Mouse (Mus musculus): ENCODE results near the gene Mrps17. TPM values are rescaled to one million over a fixed set of nuclear protein-coding genes. Genes with fewer than 3 reads are reported as not detected.
A peak's percentile ranks its signal among the peaks of the same experiment; 100 is the strongest.
"Not testable (repeated sequence)": the region's sequence is repeated elsewhere in the genome, so short reads cannot be mapped to it uniquely, and the experiment has no call there.

Gene Mrps17
- polyA plus RNA-seq (2015; fragmentation: Nextera tagmentation; extraction: Ambion mirVana), result 171 and 176 TPM in 2 replicates

GRCm38 (mm10) chr5:129715326-129715861, at the start of gene Mrps17:
Mrps17 (plus strand) TSS chr5:129715497.
- H3K27ac ChIP-seq (ENCODE audit: low read depth, low read length), result peak within 1 kb of the TSS; percentile 66
- H3K36me3 ChIP-seq (ENCODE audit: control insufficient read depth, insufficient read depth, low read length), result peaks cover 20% of the 10 kb centered on the region
- under 1% methylated on average over 33 of the region's 33 CpGs for WGBS
- peak; percentile 98 for ATAC-seq
- peaks cover 7% of the 10 kb centered on the region for H3K4me1 ChIP-seq (ENCODE audit: control insufficient read depth, insufficient read depth, low read depth, low read length)
- H3K9me3 ChIP-seq (ENCODE audit: control insufficient read depth, low read length), result no peaks in the 10 kb centered on the region
- H3K4me3 ChIP-seq (ENCODE audit: low read length), result peak within 1 kb of the TSS; percentile 86
- peak within 1 kb of the TSS; percentile 83 for H3K9ac ChIP-seq (ENCODE audit: low read depth, low read length)
- H3K4me2 ChIP-seq (ENCODE audit: low read length), result peak within 1 kb of the TSS; percentile 93
- no peaks in the 10 kb centered on the region for H3K27me3 ChIP-seq (replicated peaks; ENCODE audit: control insufficient read depth, insufficient read depth, low read length)

- no peak for ATAC-seq
- no peaks in the 10 kb centered on the region for H3K27me3 ChIP-seq (replicated peaks; ENCODE audit: control insufficient read depth, insufficient read depth, low read length)
- WGBS, result 97% methylated on average over 10 of the region's 10 CpGs
- peaks cover 9% of the 10 kb centered on the region for H3K4me1 ChIP-seq (ENCODE audit: control insufficient read depth, insufficient read depth, low read depth, low read length)
- no peak overlapping the region for H3K27ac ChIP-seq (ENCODE audit: low read depth, low read length)
- no peak overlapping the region for H3K4me3 ChIP-seq (ENCODE audit: low read length)
- H3K9me3 ChIP-seq (ENCODE audit: control insufficient read depth, low read length), result no peaks in the 10 kb centered on the region
- no peak overlapping the region for H3K4me2 ChIP-seq (ENCODE audit: low read length)
- H3K36me3 ChIP-seq (ENCODE audit: control insufficient read depth, insufficient read depth, low read length), result no peaks in the 10 kb centered on the region
- H3K9ac ChIP-seq (ENCODE audit: low read depth, low read length), result no peak overlapping the region
These were observed 48.9 kb upstream of the Mrps17 start for GRCm38 (mm10) chr5:129666271-129666909.

DNA sequence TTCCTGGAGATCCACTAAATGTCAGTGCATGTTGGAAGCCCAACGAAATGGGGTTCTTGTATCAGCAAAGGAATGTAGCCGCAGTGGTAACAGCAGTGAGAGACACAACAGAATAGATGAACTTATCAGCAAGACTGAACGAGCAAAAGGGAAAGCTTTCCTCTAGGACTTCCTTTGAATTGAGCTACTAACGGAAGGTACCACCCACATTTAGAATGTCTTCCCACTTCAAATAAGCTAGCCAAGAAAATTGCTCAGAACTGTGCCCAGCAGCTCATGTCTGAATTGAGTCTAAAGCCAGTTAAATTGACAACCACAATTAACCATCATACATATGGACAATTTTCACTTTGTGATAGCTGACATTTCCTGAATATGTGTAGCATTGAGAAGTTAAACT, 47.4 kb upstream of the Mrps17 start:
- ATAC-seq, result no peak
- H3K27me3 ChIP-seq (replicated peaks; ENCODE audit: control insufficient read depth, insufficient read depth, low read length), result no peaks in the 10 kb centered on the region
- H3K4me1 ChIP-seq (ENCODE audit: control insufficient read depth, insufficient read depth, low read depth, low read length), result peaks cover 9% of the 10 kb centered on the region
- no peak overlapping the region for H3K4me3 ChIP-seq (ENCODE audit: low read length)
- no peak overlapping the region for H3K4me2 ChIP-seq (ENCODE audit: low read length)
- no peaks in the 10 kb centered on the region for H3K36me3 ChIP-seq (ENCODE audit: control insufficient read depth, insufficient read depth, low read length)
- WGBS, result 89% methylated on average over 4 of the region's 4 CpGs
- H3K9ac ChIP-seq (ENCODE audit: low read depth, low read length), result no peak overlapping the region
- H3K9me3 ChIP-seq (ENCODE audit: control insufficient read depth, low read length), result no peaks in the 10 kb centered on the region
- H3K27ac ChIP-seq (ENCODE audit: low read depth, low read length), result no peak overlapping the region

DNA sequence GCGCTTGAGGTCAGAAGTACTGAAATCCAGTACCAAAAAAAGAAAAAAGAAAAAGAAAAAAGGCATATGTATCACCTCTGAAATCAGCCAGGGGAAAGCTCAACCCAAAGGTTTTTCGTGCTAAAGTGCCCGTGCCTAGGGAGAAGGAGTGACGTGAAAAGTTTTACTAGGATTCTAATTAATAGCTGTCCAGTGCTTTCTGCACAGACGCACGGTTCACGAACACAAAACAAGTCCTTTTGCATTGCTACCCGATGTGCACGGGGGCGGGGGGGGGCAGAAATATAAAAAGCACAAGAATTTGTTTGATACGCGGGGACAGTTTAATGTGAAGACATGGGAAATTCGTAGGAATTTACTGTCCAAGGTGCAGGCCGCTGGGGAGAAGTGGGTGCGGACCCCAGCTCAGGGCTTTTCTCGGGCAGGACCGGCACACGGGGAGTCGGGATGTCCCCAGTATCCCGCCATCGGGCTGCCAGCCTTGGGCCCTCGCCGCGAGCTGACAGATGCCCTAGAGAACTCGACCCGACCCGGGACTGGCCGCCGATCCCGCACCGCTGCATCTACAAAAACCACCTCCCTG, 45.8 kb upstream of the Mrps17 start:
- H3K27me3 ChIP-seq (replicated peaks; ENCODE audit: control insufficient read depth, insufficient read depth, low read length), result no peaks in the 10 kb centered on the region
- peak overlapping the region; percentile 91 for H3K9ac ChIP-seq (ENCODE audit: low read depth, low read length)

GRCm38 (mm10) chr5:129670036-129670458, 45.2 kb upstream of the Mrps17 start, which contains the start of gene Zfp11:
Zfp11 (minus strand) TSS chr5:129670099.
- no peaks in the 10 kb centered on the region for H3K27me3 ChIP-seq (replicated peaks; ENCODE audit: control insufficient read depth, insufficient read depth, low read length)
- H3K4me1 ChIP-seq (ENCODE audit: control insufficient read depth, insufficient read depth, low read depth, low read length), result peaks cover 9% of the 10 kb centered on the region
- peaks cover 3% of the 10 kb centered on the region; the same call in 1 of the 2 replicates for H3K9me3 ChIP-seq (ENCODE audit: control insufficient read depth, low read length)
- H3K36me3 ChIP-seq (ENCODE audit: control insufficient read depth, insufficient read depth, low read length), result no peaks in the 10 kb centered on the region
- peak within 1 kb of the TSS; percentile 91 for H3K9ac ChIP-seq (ENCODE audit: low read depth, low read length)
- H3K4me2 ChIP-seq (ENCODE audit: low read length), result peak within 1 kb of the TSS; percentile 87
- peak within 1 kb of the TSS; percentile 73 for H3K4me3 ChIP-seq (ENCODE audit: low read length)
- WGBS, result under 1% methylated on average over 23 of the region's 23 CpGs
- peak; percentile 86 for ATAC-seq
- H3K27ac ChIP-seq (ENCODE audit: low read depth, low read length), result peak within 1 kb of the TSS; percentile 75

More for the DNA sequence above, 45.8 kb upstream of the Mrps17 start:
- Histone ChIP-seq H3K4me1 (ENCODE audit: control insufficient read depth, insufficient read depth, low read depth, low read length) (peaks cover 9% of the 10 kb centered on the region), H3K27ac (ENCODE audit: low read depth, low read length) (peak overlapping the region; percentile 75), H3K9me3 (ENCODE audit: control insufficient read depth, low read length) (peaks cover 3% of the 10 kb centered on the region; the same call in 1 of the 2 replicates), H3K4me3 (ENCODE audit: low read length) (peak overlapping the region; percentile 73), H3K36me3 (ENCODE audit: control insufficient read depth, insufficient read depth, low read length) (no peaks in the 10 kb centered on the region), H3K4me2 (ENCODE audit: low read length) (peak overlapping the region; percentile 87)
- ATAC-seq, result peak; percentile 11; the same call in 1 of the 2 replicates
- WGBS, result under 1% methylated on average over 31 of the region's 31 CpGs

GRCm38 (mm10) chr5:129685141-129685540, 30.2 kb upstream of the Mrps17 start:
- WGBS, result 92% methylated on average over 5 of the region's 5 CpGs
- not testable (repeated sequence) for H3K4me2 ChIP-seq (ENCODE audit: low read length); H3K27me3 ChIP-seq (replicated peaks; ENCODE audit: control insufficient read depth, insufficient read depth, low read length); H3K27ac ChIP-seq (ENCODE audit: low read depth, low read length); H3K9me3 ChIP-seq (ENCODE audit: control insufficient read depth, low read length); H3K4me3 ChIP-seq (ENCODE audit: low read length); H3K4me1 ChIP-seq (ENCODE audit: control insufficient read depth, insufficient read depth, low read depth, low read length); H3K9ac ChIP-seq (ENCODE audit: low read depth, low read length); ATAC-seq; H3K36me3 ChIP-seq (ENCODE audit: control insufficient read depth, insufficient read depth, low read length)

- H3K9ac ChIP-seq (ENCODE audit: low read depth, low read length), result no peak overlapping the region
- H3K4me1 ChIP-seq (ENCODE audit: control insufficient read depth, insufficient read depth, low read depth, low read length), result no peaks in the 10 kb centered on the region
- H3K36me3 ChIP-seq (ENCODE audit: control insufficient read depth, insufficient read depth, low read length), result no peaks in the 10 kb centered on the region
- 89% methylated on average over 7 of the region's 7 CpGs for WGBS
- no peak overlapping the region for H3K4me3 ChIP-seq (ENCODE audit: low read length)
- no peak for ATAC-seq
- H3K9me3 ChIP-seq (ENCODE audit: control insufficient read depth, low read length), result no peaks in the 10 kb centered on the region
- no peak overlapping the region for H3K27ac ChIP-seq (ENCODE audit: low read depth, low read length)
- no peak overlapping the region for H3K4me2 ChIP-seq (ENCODE audit: low read length)
- no peaks in the 10 kb centered on the region for H3K27me3 ChIP-seq (replicated peaks; ENCODE audit: control insufficient read depth, insufficient read depth, low read length)
These were observed 27.7 kb upstream of the Mrps17 start for GRCm38 (mm10) chr5:129687621-129688020.

GRCm38 (mm10) chr5:129690528-129690927, 24.8 kb upstream of the Mrps17 start:
- H3K4me1 ChIP-seq (ENCODE audit: control insufficient read depth, insufficient read depth, low read depth, low read length), result no peaks in the 10 kb centered on the region
- no peak overlapping the region for H3K4me2 ChIP-seq (ENCODE audit: low read length)
- ATAC-seq, result no peak
- no peaks in the 10 kb centered on the region for H3K27me3 ChIP-seq (replicated peaks; ENCODE audit: control insufficient read depth, insufficient read depth, low read length)
- H3K9me3 ChIP-seq (ENCODE audit: control insufficient read depth, low read length), result no peaks in the 10 kb centered on the region
- H3K9ac ChIP-seq (ENCODE audit: low read depth, low read length), result no peak overlapping the region
- H3K27ac ChIP-seq (ENCODE audit: low read depth, low read length), result no peak overlapping the region
- no peak overlapping the region for H3K4me3 ChIP-seq (ENCODE audit: low read length)
- H3K36me3 ChIP-seq (ENCODE audit: control insufficient read depth, insufficient read depth, low read length), result no peaks in the 10 kb centered on the region
- 84% methylated on average over 3 of the region's 3 CpGs for WGBS

DNA sequence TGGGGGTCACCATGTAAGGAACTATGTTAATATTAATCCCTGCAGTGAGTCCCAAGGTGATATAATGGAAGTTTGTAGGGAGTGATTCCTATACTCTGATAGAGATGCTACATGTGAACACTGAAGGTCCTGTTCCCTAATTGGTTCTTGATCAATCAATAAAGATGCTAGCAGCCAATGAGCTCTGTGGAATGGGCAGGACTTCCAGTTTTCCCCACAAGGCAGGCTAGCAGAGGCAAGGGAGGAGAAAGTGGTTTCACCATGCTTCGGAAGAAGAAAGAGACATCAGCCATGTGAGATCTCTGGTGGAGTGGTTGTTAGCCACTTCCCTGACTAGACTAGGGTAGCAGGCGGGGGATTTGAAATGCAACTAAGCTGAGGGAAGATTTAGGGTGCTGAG, 14.8 kb upstream of the Mrps17 start:
- Histone ChIP-seq H3K27me3 (replicated peaks; ENCODE audit: control insufficient read depth, insufficient read depth, low read length) (peaks cover 2% of the 10 kb centered on the region), H3K4me2 (ENCODE audit: low read length) (peak overlapping the region; percentile 28), H3K9me3 (ENCODE audit: control insufficient read depth, low read length) (no peaks in the 10 kb centered on the region), H3K9ac (ENCODE audit: low read depth, low read length) (no peak overlapping the region), H3K36me3 (ENCODE audit: control insufficient read depth, insufficient read depth, low read length) (no peaks in the 10 kb centered on the region), H3K4me1 (ENCODE audit: control insufficient read depth, insufficient read depth, low read depth, low read length) (no peaks in the 10 kb centered on the region), H3K27ac (ENCODE audit: low read depth, low read length) (no peak overlapping the region), H3K4me3 (ENCODE audit: low read length) (no peak overlapping the region)
- no peak for ATAC-seq
- WGBS, result 30% methylated on average over 2 of the region's 2 CpGs

Data from hindbrain, embryonic 16.5 days (tissue).